8 mouse cellular contexts compared by ENCODE assay signal in the genomic region with DNA sequence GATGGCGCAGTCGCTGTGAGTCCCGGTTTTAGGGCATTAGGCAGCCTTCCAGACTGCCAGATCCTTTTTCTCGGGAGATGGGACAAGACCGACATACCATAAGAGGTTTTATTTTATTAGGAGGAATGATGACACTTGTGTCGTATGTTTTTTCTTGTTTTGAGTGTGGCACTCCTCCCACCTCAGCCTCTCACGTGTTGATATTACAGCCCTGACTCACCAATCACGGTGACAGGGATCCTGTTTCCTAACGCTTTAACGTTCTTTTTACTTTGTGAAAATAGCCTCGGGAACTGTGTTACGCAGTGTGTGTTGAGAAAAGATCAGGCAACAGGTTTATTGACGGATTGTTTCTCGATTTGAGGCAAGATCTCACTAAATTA. TPM values are rescaled to one million over a fixed set of nuclear protein-coding genes. Genes with fewer than 3 reads are reported as not detected.
A peak's percentile ranks its signal among the peaks of the same experiment; 100 is the strongest.
DNase-seq lines count a peak whose midpoint lies in the region; ATAC-seq lines count a peak whose summit lies in the region.

No protein-coding gene starts in this region.

- H3K9ac ChIP-seq in limb, embryonic 12.5 days (replicated peaks) = peak overlapping the region; percentile 89
- H3K9ac ChIP-seq in midbrain, embryonic 13.5 days (replicated peaks) = peak overlapping the region; percentile 94

- WGBS in limb, embryonic 12.5 days = 5% methylated on average over 14 of the region's 14 CpGs
- WGBS in midbrain, embryonic 13.5 days = 15% methylated on average over 14 of the region's 14 CpGs

- H3K4me2 ChIP-seq in limb, embryonic 12.5 days = peak overlapping the region; percentile 71
- H3K4me2 ChIP-seq in midbrain, embryonic 13.5 days (replicated peaks) = peak overlapping the region; percentile 80

- peak; percentile 38 for DNase-seq in embryo, embryonic 10.5 days (ENCODE audit: low spot score)
- DNase-seq in embryo, embryonic 9.5 days (ENCODE audit: extremely low spot score) = no peak
- peak; percentile 44 for DNase-seq in urinary bladder, postnatal 14 days (ENCODE audit: low spot score)
- DNase-seq in urinary bladder, postnatal 10 days (ENCODE audit: low spot score) = no peak
- peak; percentile 28 for DNase-seq in forelimb bud, embryonic 11.5 days (ENCODE audit: low read depth, low spot score)
- DNase-seq in frontal cortex, postnatal 10 days (ENCODE audit: low spot score in 2 of 2) = no peak

- peak overlapping the region; percentile 98 for H3K4me3 ChIP-seq in limb, embryonic 12.5 days (replicated peaks)
- H3K4me3 ChIP-seq in midbrain, embryonic 13.5 days (replicated peaks) = peak overlapping the region; percentile 100

- H3K4me1 ChIP-seq in limb, embryonic 12.5 days (replicated peaks) = peaks cover 22% of the 10 kb centered on the region
- H3K4me1 ChIP-seq in midbrain, embryonic 13.5 days (replicated peaks) = peaks cover 30% of the 10 kb centered on the region

- no peaks in the 10 kb centered on the region for H3K9me3 ChIP-seq in limb, embryonic 12.5 days
- H3K9me3 ChIP-seq in midbrain, embryonic 13.5 days = no peaks in the 10 kb centered on the region

- H3K36me3 ChIP-seq in limb, embryonic 12.5 days = peaks cover 31% of the 10 kb centered on the region
- H3K36me3 ChIP-seq in midbrain, embryonic 13.5 days = peaks cover 29% of the 10 kb centered on the region

- no peaks in the 10 kb centered on the region for H3K27me3 ChIP-seq in limb, embryonic 12.5 days
- no peaks in the 10 kb centered on the region for H3K27me3 ChIP-seq in midbrain, embryonic 13.5 days

- H3K27ac ChIP-seq in limb, embryonic 12.5 days = peak overlapping the region; percentile 91
- peak overlapping the region; percentile 90 for H3K27ac ChIP-seq in midbrain, embryonic 13.5 days

- ATAC-seq in limb, embryonic 12.5 days (ENCODE audit: insufficient number of reproducible peaks, insufficient read depth, low FRiP score, low TSS enrichment, low read depth) = 0 out of 2 replicates have a peak, but pooled peaks have one; percentile 4
- no peak for ATAC-seq in midbrain, embryonic 13.5 days

RNA-seq across cellular contexts. Expression of gene Zbtb11, which starts 1.2 kb away (rescaled TPM):
- 22.4 and 22.7 TPM in 2 replicates for polyA plus RNA-seq in limb, embryonic 12.5 days (2016; fragmentation: Nextera tagmentation; extraction: Ambion mirVana)
- 21.2 and 21.4 TPM in 2 replicates for polyA plus RNA-seq in midbrain, embryonic 13.5 days (2015; fragmentation: Nextera tagmentation; extraction: Ambion mirVana)

RNA-seq across cellular contexts. Expression of gene Rpl24, which starts 8.8 kb away (rescaled TPM):
- 856 and 860 TPM in 2 replicates for polyA plus RNA-seq in limb, embryonic 12.5 days (2016; fragmentation: Nextera tagmentation; extraction: Ambion mirVana)
- polyA plus RNA-seq in midbrain, embryonic 13.5 days (2015; fragmentation: Nextera tagmentation; extraction: Ambion mirVana) = 616 and 636 TPM in 2 replicates

RNA-seq across cellular contexts. Expression of gene Cep97, which starts 40.2 kb away (rescaled TPM):
- 13.0 and 13.4 TPM in 2 replicates for polyA plus RNA-seq in limb, embryonic 12.5 days (2016; fragmentation: Nextera tagmentation; extraction: Ambion mirVana)
- 17.2 and 17.8 TPM in 2 replicates for polyA plus RNA-seq in midbrain, embryonic 13.5 days (2015; fragmentation: Nextera tagmentation; extraction: Ambion mirVana)

RNA-seq across cellular contexts. Expression of gene Pcnp, which starts 54.6 kb away (rescaled TPM):
- polyA plus RNA-seq in limb, embryonic 12.5 days (2016; fragmentation: Nextera tagmentation; extraction: Ambion mirVana) = 283 and 297 TPM in 2 replicates
- polyA plus RNA-seq in midbrain, embryonic 13.5 days (2015; fragmentation: Nextera tagmentation; extraction: Ambion mirVana) = 259 and 279 TPM in 2 replicates

Comparison
In these comparisons a context has a peak if more than half of its experiments do, and no peak if none do; other contexts are left out.
1. DNase-seq: peak in embryo, embryonic 10.5 days (single experiment), urinary bladder, postnatal 14 days (single experiment) and forelimb bud, embryonic 11.5 days (single experiment); none in embryo, embryonic 9.5 days (single experiment), urinary bladder, postnatal 10 days (single experiment) and frontal cortex, postnatal 10 days (0 of 2).